Mouse (Mus musculus) liver, embryonic 14.5 days (tissue): ENCODE measurements at regions not wholly inside any gene's neighbourhood (a gene's known extent, or its start where the extent isn't known, plus 50 kb on each side); places are given as distances from the start of the nearest gene placed in this dataset.
"Not testable (repeated sequence)": the region's sequence is repeated elsewhere in the genome, so short reads cannot be mapped to it uniquely, and the experiment has no call there.

Experiments
- ATAC-seq: fragments of 200-750 bp; cut with Nextera tagmentation; 2 replicates; pipeline ENCODE4 v1.8.0; 2017; ENCODE audit warnings: moderate number of reproducible peaks, mild to moderate bottlenecking, moderate library complexity; ENCODE audit not compliant: insufficient read depth
- DNase-seq, 3 experiments: peaks; one replicate each; pipeline ENCODE4 v3.0.0-alpha.2; 2012 to 2013; ENCODE audit warnings: low read depth in 3 of 3, low spot score in 3 of 3
- H3K27ac ChIP-seq: fragments of 300-500 bp; sonication (generic); 2 replicates; pipeline ENCODE4 v1.5.1; 2014; ENCODE audit warnings: moderate library complexity, mild to moderate bottlenecking, control low read depth, inconsistent platforms
- H3K27me3 ChIP-seq: fragments of 300-500 bp; sonication (generic); 2 replicates; pipeline ENCODE4 v1.6.1; 2014; ENCODE audit warnings: mild to moderate bottlenecking, low read length, moderate library complexity; ENCODE audit not compliant: control insufficient read depth, insufficient read depth
- H3K36me3 ChIP-seq: fragments of 300-500 bp; sonication (generic); replicated peaks from 2 replicates; pipeline ENCODE4 v1.6.1; 2014; ENCODE audit warnings: low read depth; ENCODE audit not compliant: control insufficient read depth, insufficient read depth
- H3K4me1 ChIP-seq, 2 experiments: fragments of 200-500 bp in 1 of 2; fragments of 300-500 bp in 1 of 2; sonication (generic) in 1 of 2; replicated peaks; 2 replicates each; pipeline ENCODE4 v1.6.1; 2012 to 2014; ENCODE audit warnings: antibody characterized with exemption in 1 of 2, inconsistent platforms in 1 of 2, low read length in 1 of 2; ENCODE audit not compliant: control insufficient read depth in 2 of 2, insufficient read depth in 2 of 2
- H3K4me2 ChIP-seq: fragments of 300-500 bp; sonication (generic); 2 replicates; pipeline ENCODE4 v1.6.1; 2014; ENCODE audit warnings: low read depth, mild to moderate bottlenecking, control low read depth, moderate library complexity
- H3K4me3 ChIP-seq, 2 experiments: fragments of 200-500 bp in 1 of 2; fragments of 300-500 bp in 1 of 2; sonication (generic) in 1 of 2; 2 replicates each; pipeline ENCODE4 v1.5.1; 2012 to 2014; ENCODE audit warnings: low read depth in 2 of 2, low read length in 2 of 2, mild to moderate bottlenecking in 2 of 2, control low read depth in 1 of 2, inconsistent platforms in 1 of 2, moderate library complexity in 1 of 2; ENCODE audit not compliant: insufficient read depth in 1 of 2
- H3K9ac ChIP-seq: fragments of 300-500 bp; sonication (generic); replicated peaks from 2 replicates; pipeline ENCODE4 v1.6.1; 2014; ENCODE audit warnings: mild to moderate bottlenecking, control low read depth, moderate library complexity
- H3K9me3 ChIP-seq: fragments of 300-500 bp; sonication (generic); 2 replicates; pipeline ENCODE4 v1.6.1; 2016; ENCODE audit warnings: low read length, mixed read lengths; ENCODE audit not compliant: control insufficient read depth
- CTCF ChIP-seq: IDR thresholded peaks from 2 replicates; pipeline ENCODE4 v1.5.1; 2016; ENCODE audit warnings: antibody characterized with exemption, low read depth, control low read depth
- EP300 ChIP-seq: IDR thresholded peaks from 2 replicates; pipeline ENCODE4 v1.6.1; 2016; ENCODE audit warnings: antibody characterized with exemption, low read depth
- WGBS: fragments of 180-500 bp; shearing (Covaris S2); extraction: QIAGEN DNeasy Blood & Tissue Kit; methylation state at CpG from one replicate; pipeline ENCODE4 v1.1.7; 2014; ENCODE audit not compliant: insufficient replicate concordance; 5-methylcytosine and 5-hydroxymethylcytosine counted together

GRCm38 (mm10) chr10:96234564-96235412, 98.4 kb downstream of the Gm5426 start:
- Histone ChIP-seq H3K27me3 (no peaks in the 10 kb centered on the region), H3K9me3 (no peaks in the 10 kb centered on the region), H3K9ac (no peak overlapping the region), H3K36me3 (no peaks in the 10 kb centered on the region), H3K4me2 (no peak overlapping the region), H3K4me3 (no peak overlapping the region), H3K4me1 (0 out of 4 replicates have a peak, but pooled peaks cover 0 to 2% of the 10 kb centered on the region in 2 experiments), H3K27ac (no peak overlapping the region)
- ATAC-seq (no peak), DNase-seq (no peak)
- 78% methylated on average over 8 of the region's 10 CpGs for WGBS
- TF ChIP-seq CTCF (no peak), EP300 (no peak)

GRCm38 (mm10) chr10:96236031-96236430, 99.6 kb downstream of the Gm5426 start:
- not testable (repeated sequence) for H3K4me2 ChIP-seq, H3K4me1 ChIP-seq, DNase-seq, H3K27me3 ChIP-seq, H3K9ac ChIP-seq, H3K4me3 ChIP-seq, H3K27ac ChIP-seq, H3K36me3 ChIP-seq, ATAC-seq, H3K9me3 ChIP-seq
- WGBS: 74% methylated on average over 4 of the region's 4 CpGs

GRCm38 (mm10) chr10:96236777-96237373, 100.5 kb downstream of the Gm5426 start:
- TF ChIP-seq EP300 (no peak), CTCF (no peak)
- WGBS: 62% methylated on average over 6 of the region's 6 CpGs
- no peaks in the 10 kb centered on the region for H3K27me3 ChIP-seq
- no peak overlapping the region for H3K9ac ChIP-seq
- no peak overlapping the region for H3K4me3 ChIP-seq
- ATAC-seq: no peak
- no peaks in the 10 kb centered on the region for H3K36me3 ChIP-seq
- H3K4me1 ChIP-seq: no peaks in the 10 kb centered on the region; a peak in 1 of 4 replicates
- H3K9me3 ChIP-seq: no peaks in the 10 kb centered on the region
- DNase-seq: no peak
- no peak overlapping the region for H3K4me2 ChIP-seq
- H3K27ac ChIP-seq: no peak overlapping the region

- Histone ChIP-seq H3K27ac (no peak overlapping the region), H3K4me1 (no peaks in the 10 kb centered on the region; a peak in 1 of 4 replicates), H3K4me3 (no peak overlapping the region), H3K27me3 (no peaks in the 10 kb centered on the region), H3K9me3 (no peaks in the 10 kb centered on the region), H3K4me2 (no peak overlapping the region), H3K9ac (no peak overlapping the region), H3K36me3 (no peaks in the 10 kb centered on the region)
- ATAC-seq (no peak), DNase-seq (no peak)
- TF ChIP-seq CTCF (no peak), EP300 (no peak)
- WGBS: 53% methylated on average over 5 of the region's 5 CpGs
These were observed 101.2 kb downstream of the Gm5426 start for GRCm38 (mm10) chr10:96237572-96238130.

GRCm38 (mm10) chr10:96238251-96238650, 101.8 kb downstream of the Gm5426 start:
- ATAC-seq: no peak
- Histone ChIP-seq H3K9me3 (no peaks in the 10 kb centered on the region), H3K27me3 (no peaks in the 10 kb centered on the region), H3K36me3 (no peaks in the 10 kb centered on the region), H3K4me1 (no peaks in the 10 kb centered on the region; a peak in 1 of 4 replicates), H3K4me2 (no peak overlapping the region), H3K9ac (no peak overlapping the region), H3K4me3 (no peak overlapping the region), H3K27ac (no peak overlapping the region)
- DNase-seq: no peak
- WGBS: 22% methylated on average over 4 of the region's 4 CpGs
- no peak for TF ChIP-seq EP300
- TF ChIP-seq CTCF: no peak
